Mouse (Mus musculus) heart, adult 11 months (tissue): ENCODE results near the gene Serpinb3d.
A peak's percentile ranks its signal among the peaks of the same experiment; 100 is the strongest.
"Not testable (repeated sequence)": the region's sequence is repeated elsewhere in the genome, so short reads cannot be mapped to it uniquely, and the experiment has no call there.

ENCODE experiments used
- DNase-seq: peaks from one replicate; pipeline ENCODE4 v3.0.0; 2022

Gene Serpinb3d

DNA sequence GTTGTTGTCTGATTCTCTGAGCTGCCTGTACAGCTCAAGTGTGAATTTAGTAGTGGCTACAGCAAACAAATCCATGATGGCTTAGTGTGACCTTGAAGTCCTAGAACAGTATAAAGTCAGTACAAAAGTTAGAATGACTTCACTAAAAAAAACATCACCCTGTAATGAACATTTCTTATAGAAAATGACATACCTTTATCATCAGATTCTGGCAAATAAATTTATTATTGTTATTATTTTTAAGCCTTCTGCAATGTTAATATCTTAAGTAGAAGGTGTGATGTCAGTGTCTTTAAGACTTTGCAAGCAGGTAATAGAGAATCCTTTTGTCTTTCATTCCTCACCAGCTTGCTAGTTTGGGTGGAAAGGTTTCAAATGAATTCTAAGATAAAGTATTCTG, at the start of gene Serpinb3d:
Serpinb3d (minus strand) TSS at position 101 of the 400 bp plus-strand sequence.
- DNase-seq = no peak

DNA sequence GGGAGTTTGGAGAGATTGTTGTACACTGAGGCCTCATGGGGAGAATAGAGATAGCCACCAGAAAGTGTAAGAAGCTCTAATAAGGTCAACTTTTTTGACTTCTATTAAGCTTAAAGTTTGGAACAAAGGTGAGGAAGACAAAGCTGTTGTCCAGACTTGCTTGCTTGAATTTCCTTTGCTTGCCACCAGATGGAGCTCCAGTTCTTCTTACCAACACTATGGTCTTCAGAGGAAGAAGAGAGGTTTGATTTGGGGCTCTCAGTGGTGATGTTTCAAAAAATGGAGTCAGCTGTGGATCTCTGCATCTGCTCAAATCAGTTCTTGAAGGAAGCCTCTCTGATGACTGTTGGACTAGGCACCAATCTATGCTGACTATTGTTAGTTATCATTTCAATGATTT, 44.1 kb upstream of the Serpinb3d start:
- DNase-seq = not testable (repeated sequence)

DNA sequence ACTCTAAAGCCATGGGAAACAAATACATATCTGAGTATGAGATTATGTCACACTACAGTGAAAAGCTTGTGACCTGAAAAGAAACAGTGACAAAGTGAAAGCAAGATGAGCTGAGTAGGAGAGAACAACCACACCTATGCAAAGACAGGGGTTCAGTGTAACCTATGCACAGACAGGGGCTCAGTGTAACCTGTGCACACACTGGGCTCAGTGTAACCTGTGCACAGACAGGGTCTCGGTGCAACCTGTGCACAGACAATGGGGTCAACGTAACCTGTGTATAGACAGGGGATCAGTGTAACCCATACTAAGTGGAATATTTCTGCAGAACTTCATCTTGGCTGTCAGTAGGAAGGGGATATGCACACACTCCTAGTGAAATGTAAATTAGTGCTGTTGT, 15.1 kb upstream of the Serpinb3d start:
- DNase-seq = peak; percentile 79

DNA sequence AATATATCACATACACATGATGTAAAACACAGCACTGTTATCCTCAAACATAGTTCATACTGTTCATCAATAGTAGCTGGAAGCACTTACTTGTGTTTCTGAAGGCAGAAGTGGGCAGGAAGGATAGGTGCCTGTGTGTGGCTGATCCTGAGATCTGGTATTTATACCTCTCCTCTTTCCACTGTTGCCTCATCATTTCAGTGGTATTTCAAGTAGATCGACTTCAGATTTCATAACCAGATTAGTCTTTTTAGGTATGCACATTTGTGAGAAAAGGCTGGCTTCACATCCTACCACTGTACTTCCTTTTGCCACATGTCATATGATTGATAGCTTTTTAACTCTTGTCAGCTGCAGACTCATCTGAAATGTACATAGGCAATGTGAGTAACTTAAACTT, 31.1 kb downstream of the Serpinb3d start, which contains the start of gene Serpinb3a:
Serpinb3a (minus strand) TSS at position 101 of the 400 bp plus-strand sequence.
- DNase-seq = no peak

DNA sequence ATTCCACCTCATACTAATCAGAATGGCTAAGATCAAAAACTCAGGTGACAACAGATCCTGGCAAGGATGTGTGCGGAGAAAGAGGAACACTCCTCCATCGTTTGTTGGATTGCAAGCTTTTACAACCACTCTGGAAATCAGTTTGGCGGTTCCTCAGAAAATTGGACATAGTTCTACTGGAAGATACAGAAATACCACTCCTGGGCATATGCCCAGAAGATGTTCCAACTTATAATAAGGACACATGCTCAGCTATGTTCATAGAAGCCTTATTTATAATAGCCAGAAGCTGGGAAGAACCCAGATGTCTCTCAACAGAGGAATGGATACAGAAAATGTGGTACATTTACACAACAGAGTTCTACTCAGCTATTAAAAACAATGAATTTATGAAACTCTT, 49.1 kb downstream of the Serpinb3d start:
- not testable (repeated sequence) for DNase-seq
